Mouse (Mus musculus): ENCODE data around the gene Ccdc85c. TPM values are rescaled to one million over a fixed set of nuclear protein-coding genes. Genes with fewer than 3 reads are reported as not detected.

Gene Ccdc85c
- total RNA-seq, 2 experiments from 2014 or later: 63.8 to 64.7 TPM

- no peak for DNase-seq (ENCODE audit: low spot score in 2 of 2)
- intact Hi-C loops (cut with DNase I): loop anchor here (5.0 kb wide), 1 partner anchor 40 kb away; no protein-coding TSS in a partner anchor
Measured at GRCm38 (mm10) chr12:108272143-108272635, 3.0 kb downstream of the Ccdc85c start.

- DNase-seq (ENCODE audit: low spot score in 2 of 2): no peak
- intact Hi-C loops (cut with DNase I): loop anchor here (5.0 kb wide), 1 partner anchor 39 kb away; no protein-coding TSS in a partner anchor
Measured at GRCm38 (mm10) chr12:108271351-108272142, 3.7 kb downstream of the Ccdc85c start.

- no peak for DNase-seq (ENCODE audit: low spot score in 2 of 2)
- intact Hi-C loops (cut with DNase I): loop anchor here (5.0 kb wide), 1 partner anchor 38 kb away; no protein-coding TSS in a partner anchor
Measured at GRCm38 (mm10) chr12:108270240-108270919, 4.8 kb downstream of the Ccdc85c start.

GRCm38 (mm10) chr12:108269699-108270098, 5.5 kb downstream of the Ccdc85c start:
- DNase-seq (ENCODE audit: low spot score in 2 of 2): no peak
- intact Hi-C loops (cut with DNase I): loop anchor here (5.0 kb wide), 1 partner anchor 37 kb away; no protein-coding TSS in a partner anchor

GRCm38 (mm10) chr12:108268970-108269369, 6.3 kb downstream of the Ccdc85c start:
- DNase-seq (ENCODE audit: low spot score in 2 of 2): no peak
- intact Hi-C loops (cut with DNase I): no loop called here

- intact Hi-C loops (cut with DNase I): no loop called here
- no peak for DNase-seq (ENCODE audit: low spot score in 2 of 2)
Measured at GRCm38 (mm10) chr12:108267653-108268052, 7.6 kb downstream of the Ccdc85c start.

- peak in 1 of 2 experiments; percentile 35 for DNase-seq (ENCODE audit: low spot score in 2 of 2)
Measured at GRCm38 (mm10) chr12:108265831-108266619, 9.2 kb downstream of the Ccdc85c start.

GRCm38 (mm10) chr12:108264918-108265317, 10.3 kb downstream of the Ccdc85c start:
- intact Hi-C loops (cut with DNase I): no loop called here
- no peak for DNase-seq (ENCODE audit: low spot score in 2 of 2)

More at GRCm38 (mm10) chr12:108265831-108266619, 9.2 kb downstream of the Ccdc85c start:
- intact Hi-C loops (cut with DNase I): no loop called here

GRCm38 (mm10) chr12:108260950-108261349, 14.3 kb downstream of the Ccdc85c start:
- intact Hi-C loops (cut with DNase I): no loop called here
- no peak for DNase-seq (ENCODE audit: low spot score in 2 of 2)

GRCm38 (mm10) chr12:108259322-108260049, 15.7 kb downstream of the Ccdc85c start:
- intact Hi-C loops (cut with DNase I): no loop called here

GRCm38 (mm10) chr12:108256734-108257133, 18.5 kb downstream of the Ccdc85c start:
- intact Hi-C loops (cut with DNase I): no loop called here

More at GRCm38 (mm10) chr12:108259322-108260049, 15.7 kb downstream of the Ccdc85c start:
- no peak for DNase-seq (ENCODE audit: low spot score in 2 of 2)

GRCm38 (mm10) chr12:108255960-108256359, 19.3 kb downstream of the Ccdc85c start:
- intact Hi-C loops (cut with DNase I): no loop called here
- DNase-seq (ENCODE audit: low spot score in 2 of 2): no peak

More at GRCm38 (mm10) chr12:108256734-108257133, 18.5 kb downstream of the Ccdc85c start:
- no peak for DNase-seq (ENCODE audit: low spot score in 2 of 2)

- DNase-seq (ENCODE audit: low spot score in 2 of 2): peak in 1 of 2 experiments; percentile 52
- intact Hi-C loops (cut with DNase I): no loop called here
Measured at GRCm38 (mm10) chr12:108255511-108255919, 19.7 kb downstream of the Ccdc85c start.

GRCm38 (mm10) chr12:108253042-108253441, 22.2 kb downstream of the Ccdc85c start:
- intact Hi-C loops (cut with DNase I): no loop called here
- no peak for DNase-seq (ENCODE audit: low spot score in 2 of 2)

- intact Hi-C loops (cut with DNase I): no loop called here
- DNase-seq (ENCODE audit: low spot score in 2 of 2): no peak
Measured at GRCm38 (mm10) chr12:108251825-108252542, 23.2 kb downstream of the Ccdc85c start.

GRCm38 (mm10) chr12:108251034-108251792, 24.0 kb downstream of the Ccdc85c start:
- intact Hi-C loops (cut with DNase I): no loop called here

GRCm38 (mm10) chr12:108249522-108249921, 25.7 kb downstream of the Ccdc85c start:
- no peak for DNase-seq (ENCODE audit: low spot score in 2 of 2)
- intact Hi-C loops (cut with DNase I): no loop called here

More at GRCm38 (mm10) chr12:108251034-108251792, 24.0 kb downstream of the Ccdc85c start:
- DNase-seq (ENCODE audit: low spot score in 2 of 2): no peak

Data from left cerebral cortex, postnatal 14 days (tissue).